Mouse (Mus musculus): ENCODE data around the gene Prox2.

DNA sequence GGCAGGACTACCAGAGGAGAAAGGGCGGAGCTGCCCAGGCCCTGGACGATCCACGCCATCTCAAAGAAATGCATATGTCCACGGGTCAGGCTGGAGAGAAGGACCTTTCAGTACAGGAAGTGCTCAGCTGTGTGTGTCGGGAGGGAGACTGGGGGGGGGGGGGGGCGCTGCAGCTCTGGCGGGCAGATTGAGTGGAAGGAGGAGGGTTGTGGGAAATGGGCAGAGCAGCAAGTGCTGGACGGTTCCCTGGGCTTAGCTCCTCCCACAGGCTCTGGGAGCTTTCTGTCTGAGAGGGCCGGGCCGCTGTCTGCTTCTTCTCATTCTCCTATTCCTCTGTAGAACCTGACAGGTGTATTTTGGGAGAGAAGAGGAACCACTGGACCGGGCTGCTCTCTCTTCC lies 35.8 kb upstream of the Prox2 start:
- TF ChIP-seq CTCF (IDR thresholded peaks at IDR 0.05) (no peak), POLR2A (IDR thresholded peaks at IDR 0.05; ENCODE audit: insufficient read depth, low read depth, low read length) (no peak), EP300 (IDR thresholded peaks at IDR 0.05; ENCODE audit: insufficient read depth, low read depth, low read length) (no peak)
